9 mouse cellular contexts compared by ENCODE assay signal in genomic region chr10:117570091-117570970, GRCm38 (mm10). TPM values are rescaled to one million over a fixed set of nuclear protein-coding genes. Genes with fewer than 3 reads are reported as not detected.
DNase-seq lines count a peak whose midpoint lies in the region; ATAC-seq lines count a peak whose summit lies in the region.
"Had no signal": no experiment of that assay in that cellular context is flagged by ENCODE, and none has a peak within 500 bp of the region (broad histone marks: within the 10 kb centered on the region; RNA-seq: fewer than 3 reads in every experiment).

No protein-coding gene starts in this region.

- WGBS in kidney, embryonic 16.5 days: 48% methylated on average over 8 of the region's 8 CpGs
- 47% methylated on average over 8 of the region's 8 CpGs for WGBS in embryonic facial prominence, embryonic 12.5 days
- WGBS in hindbrain, embryonic 12.5 days: 60% methylated on average over 8 of the region's 8 CpGs
- WGBS in midbrain, embryonic 15.5 days: 52% methylated on average over 8 of the region's 8 CpGs

- 0 out of 2 replicates have a peak, but pooled peaks cover 3% of the 10 kb centered on the region for H3K27me3 ChIP-seq in kidney, embryonic 16.5 days (ENCODE audit: insufficient read depth, low read length)
- H3K27me3 ChIP-seq in embryonic facial prominence, embryonic 12.5 days: peaks cover 12% of the 10 kb centered on the region
- peaks cover 14% of the 10 kb centered on the region for H3K27me3 ChIP-seq in hindbrain, embryonic 12.5 days
- H3K27me3 ChIP-seq in midbrain, embryonic 15.5 days (replicated peaks): peaks cover 16% of the 10 kb centered on the region

- H3K4me3 ChIP-seq in kidney, embryonic 16.5 days (ENCODE audit: low read length): no peak overlapping the region; the same call in 1 of the 2 replicates
- no peak overlapping the region for H3K4me3 ChIP-seq in embryonic facial prominence, embryonic 12.5 days
- peak overlapping the region; percentile 31; the same call in 1 of the 2 replicates for H3K4me3 ChIP-seq in hindbrain, embryonic 12.5 days
- no peak overlapping the region for H3K4me3 ChIP-seq in midbrain, embryonic 15.5 days

- no peaks in the 10 kb centered on the region for H3K36me3 ChIP-seq in kidney, embryonic 16.5 days (ENCODE audit: insufficient read depth, low read length)
- H3K36me3 ChIP-seq in embryonic facial prominence, embryonic 12.5 days: no peaks in the 10 kb centered on the region
- H3K36me3 ChIP-seq in hindbrain, embryonic 12.5 days: no peaks in the 10 kb centered on the region
- no peaks in the 10 kb centered on the region for H3K36me3 ChIP-seq in midbrain, embryonic 15.5 days (replicated peaks)

- H3K9me3 ChIP-seq in kidney, embryonic 16.5 days (ENCODE audit: low read length): peaks cover 3% of the 10 kb centered on the region; the same call in 1 of the 2 replicates
- no peaks in the 10 kb centered on the region for H3K9me3 ChIP-seq in embryonic facial prominence, embryonic 12.5 days
- H3K9me3 ChIP-seq in hindbrain, embryonic 12.5 days (replicated peaks): no peaks in the 10 kb centered on the region
- no peaks in the 10 kb centered on the region for H3K9me3 ChIP-seq in midbrain, embryonic 15.5 days

- no peak overlapping the region for H3K27ac ChIP-seq in kidney, embryonic 16.5 days (ENCODE audit: low read length)
- H3K27ac ChIP-seq in embryonic facial prominence, embryonic 12.5 days: no peak overlapping the region
- no peak overlapping the region for H3K27ac ChIP-seq in hindbrain, embryonic 12.5 days
- H3K27ac ChIP-seq in midbrain, embryonic 15.5 days: no peak overlapping the region

- H3K9ac ChIP-seq in kidney, embryonic 16.5 days (replicated peaks; ENCODE audit: low read length): no peak overlapping the region
- no peak overlapping the region for H3K9ac ChIP-seq in embryonic facial prominence, embryonic 12.5 days
- no peak overlapping the region for H3K9ac ChIP-seq in hindbrain, embryonic 12.5 days
- no peak overlapping the region for H3K9ac ChIP-seq in midbrain, embryonic 15.5 days

- ATAC-seq in kidney, embryonic 16.5 days (ENCODE audit: low FRiP score, low TSS enrichment): no peak
- ATAC-seq in embryonic facial prominence, embryonic 12.5 days (ENCODE audit: insufficient number of reproducible peaks, insufficient read depth, low FRiP score, low TSS enrichment): no peak
- no peak for ATAC-seq in hindbrain, embryonic 12.5 days (ENCODE audit: low FRiP score)
- ATAC-seq in midbrain, embryonic 15.5 days (replicated peaks): no peak

- H3K4me1 ChIP-seq in kidney, embryonic 16.5 days (ENCODE audit: insufficient read depth, low read length): peaks cover 9% of the 10 kb centered on the region; the same call in 1 of the 2 replicates
- H3K4me1 ChIP-seq in embryonic facial prominence, embryonic 12.5 days: peaks cover 15% of the 10 kb centered on the region
- H3K4me1 ChIP-seq in hindbrain, embryonic 12.5 days: peaks cover 21% of the 10 kb centered on the region
- H3K4me1 ChIP-seq in midbrain, embryonic 15.5 days: peaks cover 14% of the 10 kb centered on the region

- DNase-seq in kidney, postnatal 25 days: no peak
- no peak for DNase-seq in retina, embryonic 14.5 days (ENCODE audit: low spot score)
- DNase-seq in spleen, postnatal 10 days (ENCODE audit: low spot score in 2 of 2): no peak
- no peak for DNase-seq in left cerebral cortex, adult 8-10 months (ENCODE audit: low spot score in 2 of 2)
- DNase-seq: lung, postnatal 10 days had no signal

- H3K4me2 ChIP-seq in kidney, embryonic 16.5 days (replicated peaks; ENCODE audit: low read depth, low read length): peak overlapping the region; percentile 79; the same call in 1 of the 2 replicates
- peak overlapping the region; percentile 60; the same call in 1 of the 2 replicates for H3K4me2 ChIP-seq in embryonic facial prominence, embryonic 12.5 days (replicated peaks)
- H3K4me2 ChIP-seq in hindbrain, embryonic 12.5 days (replicated peaks): peak overlapping the region; percentile 66
- H3K4me2 ChIP-seq in midbrain, embryonic 15.5 days: peak overlapping the region; percentile 63

RNA-seq across cellular contexts. Expression of gene Cpm, which starts 59.0 kb away (rescaled TPM):
- polyA plus RNA-seq in kidney, embryonic 16.5 days (2015; fragmentation: Nextera tagmentation; extraction: Ambion mirVana): 31.2 and 33.6 TPM in 2 replicates
- polyA plus RNA-seq in embryonic facial prominence, embryonic 12.5 days (2016; fragmentation: Nextera tagmentation; extraction: Ambion mirVana): 19.3 and 20.4 TPM in 2 replicates
- polyA plus RNA-seq in hindbrain, embryonic 12.5 days (2016; fragmentation: Nextera tagmentation; extraction: Ambion mirVana): 6.0 and 7.8 TPM in 2 replicates
- polyA plus RNA-seq in midbrain, embryonic 15.5 days (2015; fragmentation: Nextera tagmentation; extraction: Ambion mirVana): 5.9 and 7.1 TPM in 2 replicates
- total RNA-seq in left cerebral cortex, adult 8-10 months (2022): 1 to 10 TPM; 7.6 to 8.4 (median 8.1) TPM
